Mouse (Mus musculus) ES-Bruce4 (cell line): ENCODE measurements around the gene Zfp367.

ENCODE experiments used
- CTCF ChIP-seq: IDR thresholded peaks from one replicate; pipeline ENCODE4 v1.8.1; 2011; ENCODE audit warnings: low read depth, low read length
- EP300 ChIP-seq: IDR thresholded peaks from 2 replicates; pipeline ENCODE4 v1.6.1; 2011; ENCODE audit warnings: low read depth, low read length; ENCODE audit not compliant: insufficient read depth

GRCm38 (mm10) chr13:64089130-64089529, 63.9 kb downstream of the Zfp367 start, which contains the start of gene Hsd17b3:
- TF ChIP-seq CTCF (no peak), EP300 (no peak)
